Mouse (Mus musculus) neutrophil, adult 83 days (primary cell): Measurements from ENCODE around the gene T2. TPM values are rescaled to one million over a fixed set of nuclear protein-coding genes. Genes with fewer than 3 reads are reported as not detected.

Source experiments
- total RNA-seq, 2 experiments: library from RNA; stranded (reverse); gene quantifications; one replicate each; pipeline ENCODE4 v1.2.4; 2023

T2 gene
- not detected for total RNA-seq

DNA sequence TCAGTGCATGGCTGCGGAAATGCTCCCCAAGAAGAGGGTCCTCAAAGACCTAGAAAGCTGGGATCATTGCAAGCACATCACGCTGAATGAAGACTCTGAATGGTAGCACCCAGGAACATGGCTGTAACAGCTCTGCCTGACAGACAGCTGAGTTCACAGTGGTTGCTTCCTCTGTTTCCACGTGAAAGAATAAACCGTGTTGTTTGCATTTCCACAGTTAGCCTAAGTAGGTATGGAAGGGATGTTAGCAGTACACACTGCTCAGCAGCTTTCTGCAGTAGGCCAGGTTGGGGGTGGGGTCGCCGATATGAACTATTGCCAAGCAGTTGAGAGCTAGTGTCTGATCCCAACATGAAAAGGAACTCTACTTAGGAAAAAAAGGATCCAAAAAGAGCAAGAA is at the start of gene T2:
Gene T2 (plus strand): TSS at position 301 of the 400 bp plus-strand sequence.

GRCm38 (mm10) chr17:8310838-8311614 is 44.8 kb upstream of the T2 start, which contains the start of gene Sft2d1:
Gene Sft2d1 (plus strand): TSS chr17:8311102.

DNA sequence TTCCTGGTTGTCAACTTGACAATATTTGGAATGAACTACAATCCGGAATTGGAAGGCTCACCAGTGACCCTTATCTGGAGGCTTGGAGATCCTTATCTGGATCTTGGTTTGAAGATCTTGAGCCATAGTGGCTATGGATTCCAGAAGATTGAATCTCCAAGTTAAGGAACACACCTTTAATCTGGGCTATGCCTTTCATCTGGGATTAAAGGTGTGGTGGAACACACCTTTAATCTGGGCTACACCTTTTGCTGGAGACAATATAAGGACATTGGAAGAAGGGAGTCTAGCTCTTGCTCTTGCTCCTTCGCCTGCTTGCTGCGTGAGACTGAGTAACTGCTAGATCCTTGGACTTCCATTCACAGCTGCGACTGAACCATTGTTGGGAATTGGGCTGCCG is 18.6 kb upstream of the T2 start, which contains the start of gene Prr18:
Gene Prr18 (plus strand): TSS at position 301 of the 400 bp plus-strand sequence.

GRCm38 (mm10) chr17:8433978-8434960 is 78.5 kb downstream of the T2 start, which contains the start of gene T:
Gene T (plus strand): TSS chr17:8434423.

Other genes with a start within 250 kb of the T2 start
- gene Gm49673, start 208.2 kb upstream of the T2 start, total RNA-seq = under 1 TPM; 0.26 to 0.53 TPM
- 10 to 100 TPM; 27.9 to 32.0 TPM for gene Rnaset2a, start 207.9 kb upstream of the T2 start, total RNA-seq
- 10 to 100 TPM; 17.4 to 19.2 TPM for gene Fgfr1op, start 190.5 kb upstream of the T2 start, total RNA-seq
- gene Ccr6, start 119.9 kb upstream of the T2 start, total RNA-seq = not detected
- 10 to 100 TPM; 50.3 to 60.8 TPM for gene Mpc1, start 73.1 kb upstream of the T2 start, total RNA-seq
- 10 to 100 TPM; 69.9 to 91.5 TPM for gene Sft2d1, start 44.9 kb upstream of the T2 start, total RNA-seq
- gene Prr18, start 18.5 kb upstream of the T2 start, total RNA-seq = under 1 TPM; 0.37 to 0.40 TPM
- not detected for gene T, start 78.4 kb downstream of the T2 start, total RNA-seq
- 1 to 10 TPM in 1 of 2 experiments, under 1 TPM in 1; 0.92 to 1.8 TPM for gene Pde10a, start 169.4 kb downstream of the T2 start, total RNA-seq
- gene Gm17087, start 211.0 kb downstream of the T2 start, total RNA-seq = not detected